ENCODE assay signal across 14 mouse cellular contexts in the genomic region with DNA sequence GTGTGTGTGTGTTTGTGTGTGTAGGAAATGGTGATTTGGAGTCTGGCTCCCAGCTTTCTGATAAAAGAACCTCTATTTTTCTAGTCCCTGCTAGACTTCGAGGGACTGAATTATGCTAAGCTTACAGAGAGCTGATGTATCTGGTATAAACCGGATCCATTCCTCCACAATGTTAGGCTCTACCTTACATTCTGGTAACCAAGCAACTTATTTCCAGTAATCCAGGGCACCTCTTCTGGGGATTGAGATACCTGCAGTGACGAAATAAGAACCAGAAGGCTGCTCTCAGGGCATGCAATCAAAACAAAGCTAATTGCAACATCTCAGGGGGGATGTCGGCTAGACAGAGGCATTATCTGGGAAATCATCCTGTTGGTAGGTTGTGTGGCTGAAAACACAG.
DNase-seq lines count a peak whose midpoint lies in the region; ATAC-seq and TF ChIP-seq lines count a peak whose summit lies in the region.
"Had no signal": no experiment of that assay in that cellular context is flagged by ENCODE, and none has a peak within 500 bp of the region (broad histone marks: within the 10 kb centered on the region; RNA-seq: fewer than 3 reads in every experiment).

No protein-coding gene starts in this region.

- no peak for TF ChIP-seq CTCF in lung, embryonic 14.5 days (IDR thresholded peaks at IDR 0.05; ENCODE audit: low read depth)
- TF ChIP-seq CTCF in midbrain, postnatal 0 days (IDR thresholded peaks at IDR 0.05), result no peak

- no peaks in the 10 kb centered on the region for H3K27me3 ChIP-seq in heart, embryonic 13.5 days (replicated peaks)
- no peaks in the 10 kb centered on the region for H3K27me3 ChIP-seq in lung, embryonic 14.5 days (ENCODE audit: insufficient read depth, low read length)
- H3K27me3 ChIP-seq in midbrain, postnatal 0 days (ENCODE audit: insufficient read depth, low read length), result no peaks in the 10 kb centered on the region
- H3K27me3 ChIP-seq in forebrain, embryonic 11.5 days (ENCODE audit: control insufficient read depth, insufficient read depth, low read length), result no peaks in the 10 kb centered on the region
- H3K27me3 ChIP-seq in forebrain, embryonic 16.5 days (replicated peaks; ENCODE audit: control insufficient read depth, insufficient read depth, low read length), result no peaks in the 10 kb centered on the region
- H3K27me3 ChIP-seq: intestine, embryonic 15.5 days had no signal

- H3K9me3 ChIP-seq in heart, embryonic 13.5 days, result no peaks in the 10 kb centered on the region
- no peaks in the 10 kb centered on the region for H3K9me3 ChIP-seq in lung, embryonic 14.5 days (ENCODE audit: low read depth, low read length)
- no peaks in the 10 kb centered on the region for H3K9me3 ChIP-seq in midbrain, postnatal 0 days (ENCODE audit: low read length)
- no peaks in the 10 kb centered on the region for H3K9me3 ChIP-seq in forebrain, embryonic 11.5 days (ENCODE audit: control insufficient read depth, low read length)
- H3K9me3 ChIP-seq in forebrain, embryonic 16.5 days (ENCODE audit: control insufficient read depth, low read length), result no peaks in the 10 kb centered on the region
- H3K9me3 ChIP-seq: intestine, embryonic 15.5 days had no signal

- H3K4me3 ChIP-seq in heart, embryonic 13.5 days, result no peak overlapping the region
- H3K4me3 ChIP-seq in lung, embryonic 14.5 days (ENCODE audit: low read depth, low read length), result no peak overlapping the region
- H3K4me3 ChIP-seq in midbrain, postnatal 0 days (ENCODE audit: low read depth, low read length), result no peak overlapping the region
- H3K4me3 ChIP-seq in forebrain, embryonic 11.5 days (ENCODE audit: low read depth, low read length), result no peak overlapping the region
- no peak overlapping the region for H3K4me3 ChIP-seq in forebrain, embryonic 16.5 days (replicated peaks; ENCODE audit: low read length)
- H3K4me3 ChIP-seq: intestine, embryonic 15.5 days had no signal

- intact Hi-C loops in heart, postnatal 25 days (cut with DNase I), result loop anchor here (5.0 kb wide), 1 partner anchor 194 kb away; no protein-coding TSS in a partner anchor

- no peak overlapping the region for H3K4me2 ChIP-seq in heart, embryonic 13.5 days
- H3K4me2 ChIP-seq in lung, embryonic 14.5 days, result no peak overlapping the region
- H3K4me2 ChIP-seq in midbrain, postnatal 0 days (ENCODE audit: low read depth, low read length, poor library complexity, severe bottlenecking), result no peak overlapping the region
- H3K4me2 ChIP-seq in forebrain, embryonic 11.5 days (ENCODE audit: low read depth, low read length, severe bottlenecking), result no peak overlapping the region
- H3K4me2 ChIP-seq in forebrain, embryonic 16.5 days (ENCODE audit: low read length), result no peak overlapping the region
- H3K4me2 ChIP-seq: intestine, embryonic 15.5 days had no signal

- DNase-seq in heart, postnatal 25 days (ENCODE audit: low spot score), result no peak
- no peak for DNase-seq in lung, embryonic 14.5 days
- DNase-seq in lung, adult 18-20 months, result no peak
- peak; percentile 71 for DNase-seq in midbrain, postnatal 0 days (ENCODE audit: low spot score)
- DNase-seq in forebrain, embryonic 11.5 days (ENCODE audit: low spot score), result no peak
- DNase-seq: cerebellum, postnatal 10 days; liver, postnatal 0 days; lung, postnatal 4 days; right cerebral cortex, postnatal 25 days; thymus, postnatal 36 days had no signal

- no peaks in the 10 kb centered on the region for H3K36me3 ChIP-seq in heart, embryonic 13.5 days
- H3K36me3 ChIP-seq in lung, embryonic 14.5 days (ENCODE audit: insufficient read depth), result no peaks in the 10 kb centered on the region
- H3K36me3 ChIP-seq in midbrain, postnatal 0 days (ENCODE audit: insufficient read depth, low read length), result no peaks in the 10 kb centered on the region
- no peaks in the 10 kb centered on the region for H3K36me3 ChIP-seq in forebrain, embryonic 11.5 days (ENCODE audit: control insufficient read depth, insufficient read depth, low read length)
- no peaks in the 10 kb centered on the region for H3K36me3 ChIP-seq in forebrain, embryonic 16.5 days (ENCODE audit: control insufficient read depth, insufficient read depth)
- H3K36me3 ChIP-seq: intestine, embryonic 15.5 days had no signal

- H3K4me1 ChIP-seq in heart, embryonic 13.5 days, result peaks cover 69% of the 10 kb centered on the region
- peaks cover 32% of the 10 kb centered on the region for H3K4me1 ChIP-seq in lung, embryonic 14.5 days (ENCODE audit: insufficient read depth)
- H3K4me1 ChIP-seq in midbrain, postnatal 0 days (ENCODE audit: insufficient read depth, low read length), result no peaks in the 10 kb centered on the region
- H3K4me1 ChIP-seq in forebrain, embryonic 11.5 days (replicated peaks; ENCODE audit: control insufficient read depth, insufficient read depth, low read length), result 0 out of 2 replicates have a peak, but pooled peaks cover 5% of the 10 kb centered on the region
- no peaks in the 10 kb centered on the region for H3K4me1 ChIP-seq in forebrain, embryonic 16.5 days (replicated peaks; ENCODE audit: control insufficient read depth, insufficient read depth, low read length)

- H3K27ac ChIP-seq in heart, embryonic 13.5 days (replicated peaks), result peak overlapping the region; percentile 53; the same call in 1 of the 2 replicates
- H3K27ac ChIP-seq in lung, embryonic 14.5 days (ENCODE audit: low read depth), result peak overlapping the region; percentile 55; the same call in 1 of the 2 replicates
- peak overlapping the region; percentile 38; the same call in 1 of the 2 replicates for H3K27ac ChIP-seq in midbrain, postnatal 0 days (ENCODE audit: low read depth, low read length)
- H3K27ac ChIP-seq in forebrain, embryonic 11.5 days (ENCODE audit: low read depth, low read length), result no peak overlapping the region
- no peak overlapping the region for H3K27ac ChIP-seq in forebrain, embryonic 16.5 days (ENCODE audit: low read length)
- H3K27ac ChIP-seq: intestine, embryonic 15.5 days had no signal

- WGBS in heart, embryonic 13.5 days, result 61% methylated on average over 4 of the region's 4 CpGs
- 59% methylated on average over 4 of the region's 4 CpGs for WGBS in lung, embryonic 14.5 days
- WGBS in midbrain, postnatal 0 days, result 28% methylated on average over 4 of the region's 4 CpGs
- 63% methylated on average over 4 of the region's 4 CpGs for WGBS in forebrain, embryonic 11.5 days
- 57% methylated on average over 4 of the region's 4 CpGs for WGBS in forebrain, embryonic 16.5 days

- no peak overlapping the region for H3K9ac ChIP-seq in heart, embryonic 13.5 days
- H3K9ac ChIP-seq in lung, embryonic 14.5 days, result no peak overlapping the region
- H3K9ac ChIP-seq in midbrain, postnatal 0 days (replicated peaks; ENCODE audit: low read length, poor library complexity, severe bottlenecking), result no peak overlapping the region
- H3K9ac ChIP-seq in forebrain, embryonic 11.5 days (ENCODE audit: low read length), result no peak overlapping the region
- H3K9ac ChIP-seq in forebrain, embryonic 16.5 days (replicated peaks; ENCODE audit: low read depth, low read length), result no peak overlapping the region
- H3K9ac ChIP-seq: intestine, embryonic 15.5 days; liver, postnatal 0 days had no signal

- no peak for ATAC-seq in heart, embryonic 13.5 days (ENCODE audit: extremely low read depth, insufficient number of reproducible peaks, low FRiP score, low TSS enrichment)
- no peak for ATAC-seq in lung, embryonic 14.5 days (ENCODE audit: insufficient read depth)
- ATAC-seq in granulocyte monocyte progenitor cell, adult 5-6 weeks (replicated peaks; ENCODE audit: poor library complexity, severe bottlenecking), result peak; percentile 12; the same call in 1 of the 2 replicates
- ATAC-seq in midbrain, postnatal 0 days (ENCODE audit: low FRiP score), result peak; percentile 80
- ATAC-seq in forebrain, embryonic 11.5 days (replicated peaks; ENCODE audit: low FRiP score), result no peak
- no peak for ATAC-seq in forebrain, embryonic 16.5 days
- ATAC-seq: liver, postnatal 0 days had no signal

Comparison
In these comparisons a context has a peak if more than half of its experiments do, and no peak if none do; other contexts are left out.
1. ATAC-seq: peak in granulocyte monocyte progenitor cell, adult 5-6 weeks (single experiment) and midbrain, postnatal 0 days (single experiment); none in heart, embryonic 13.5 days (single experiment), lung, embryonic 14.5 days (single experiment), forebrain, embryonic 11.5 days (single experiment) and forebrain, embryonic 16.5 days (single experiment).
2. H3K27ac ChIP-seq: peak in heart, embryonic 13.5 days (single experiment), lung, embryonic 14.5 days (single experiment) and midbrain, postnatal 0 days (single experiment); none in forebrain, embryonic 11.5 days (single experiment) and forebrain, embryonic 16.5 days (single experiment).